Mouse (Mus musculus) megakaryocyte, embryonic 14.5 days (primary cell): ENCODE data around the gene Rufy4.

ENCODE experiments used
- FLI1 ChIP-seq: IDR thresholded peaks from 2 replicates; pipeline ENCODE4 v1.6.1; 2012; ENCODE audit warnings: low read length, inconsistent platforms, mixed read lengths
- GATA1 ChIP-seq: IDR thresholded peaks from 3 replicates; pipeline ENCODE4 v1.6.1; 2012; ENCODE audit warnings: mixed read lengths, low read length, inconsistent platforms, borderline replicate concordance

GRCm38 (mm10) chr1:74094497-74095270 lies 30.7 kb upstream of the Rufy4 start:
- no peak for TF ChIP-seq GATA1
- TF ChIP-seq FLI1: no peak
